Mouse (Mus musculus): Measurements from ENCODE around the gene Pigw. TPM values are rescaled to one million over a fixed set of nuclear protein-coding genes. Genes with fewer than 3 reads are reported as not detected.
A peak's percentile ranks its signal among the peaks of the same experiment; 100 is the strongest.
"Not testable (repeated sequence)": the region's sequence is repeated elsewhere in the genome, so short reads cannot be mapped to it uniquely, and the experiment has no call there.

The Pigw gene
- total and polyA plus RNA-seq, 2 experiments = 1.5 to 4.8 TPM

- no peak for TF ChIP-seq POLR2A (IDR thresholded peaks at IDR 0.05; ENCODE audit: extremely low read depth, insufficient read depth, low read length)
- no peak for TF ChIP-seq CTCF (IDR thresholded peaks at IDR 0.05; ENCODE audit: low read depth, low read length)
- H3K4me1 ChIP-seq (ENCODE audit: control insufficient read depth, insufficient read depth, low read length) = 0 out of 2 replicates have a peak, but pooled peaks cover 3% of the 10 kb centered on the region
- H3K27me3 ChIP-seq (ENCODE audit: control insufficient read depth, insufficient read depth, low read length) = no peaks in the 10 kb centered on the region
- peak overlapping the region; percentile 92 for H3K9ac ChIP-seq (ENCODE audit: low read depth, low read length)
- WGBS = 6% methylated on average over 7 of the region's 7 CpGs
- H3K4me3 ChIP-seq (ENCODE audit: insufficient read depth, low read depth, low read length) = peak overlapping the region; percentile 82
- DNase-seq (ENCODE audit: extremely low read depth, low read depth, low spot score) = no peak
- peak overlapping the region; percentile 80 for H3K27ac ChIP-seq (replicated peaks; ENCODE audit: insufficient read depth, low read depth, low read length)
- H3K79me2 ChIP-seq (ENCODE audit: control insufficient read depth, insufficient read depth, low read length) = peaks cover 5% of the 10 kb centered on the region; the same call in 1 of the 2 replicates
- peaks cover 5% of the 10 kb centered on the region; the same call in 1 of the 2 replicates for H3K36me3 ChIP-seq (ENCODE audit: control insufficient read depth, insufficient read depth, low read length)
Measured at GRCm38 (mm10) chr11:84879007-84879771, 896 bp downstream of the Pigw start.

- not testable (repeated sequence) for H3K4me3 ChIP-seq (ENCODE audit: insufficient read depth, low read depth, low read length); H3K27me3 ChIP-seq (ENCODE audit: control insufficient read depth, insufficient read depth, low read length); H3K27ac ChIP-seq (replicated peaks; ENCODE audit: insufficient read depth, low read depth, low read length); H3K9ac ChIP-seq (ENCODE audit: low read depth, low read length); H3K4me1 ChIP-seq (ENCODE audit: control insufficient read depth, insufficient read depth, low read length); H3K36me3 ChIP-seq (ENCODE audit: control insufficient read depth, insufficient read depth, low read length); DNase-seq (ENCODE audit: extremely low read depth, low read depth, low spot score); H3K79me2 ChIP-seq (ENCODE audit: control insufficient read depth, insufficient read depth, low read length)
- 57% methylated on average over 1 of the region's 1 CpGs for WGBS
Measured at GRCm38 (mm10) chr11:84876020-84876419, 4.1 kb downstream of the Pigw start.

GRCm38 (mm10) chr11:84873042-84873833 lies 6.8 kb downstream of the Pigw start:
- no peak for DNase-seq (ENCODE audit: extremely low read depth, low read depth, low spot score)
- Histone ChIP-seq H3K36me3 (ENCODE audit: control insufficient read depth, insufficient read depth, low read length) (peaks cover 5% of the 10 kb centered on the region; the same call in 1 of the 2 replicates), H3K9ac (ENCODE audit: low read depth, low read length) (no peak overlapping the region), H3K4me3 (ENCODE audit: insufficient read depth, low read depth, low read length) (no peak overlapping the region), H3K79me2 (ENCODE audit: control insufficient read depth, insufficient read depth, low read length) (peaks cover 7% of the 10 kb centered on the region; the same call in 1 of the 2 replicates), H3K4me1 (ENCODE audit: control insufficient read depth, insufficient read depth, low read length) (no peaks in the 10 kb centered on the region), H3K27ac (replicated peaks; ENCODE audit: insufficient read depth, low read depth, low read length) (no peak overlapping the region), H3K27me3 (ENCODE audit: control insufficient read depth, insufficient read depth, low read length) (no peaks in the 10 kb centered on the region)
- TF ChIP-seq CTCF (IDR thresholded peaks at IDR 0.05; ENCODE audit: low read depth, low read length) = no peak
- no peak for TF ChIP-seq POLR2A (IDR thresholded peaks at IDR 0.05; ENCODE audit: extremely low read depth, insufficient read depth, low read length)
- WGBS = 80% methylated on average over 1 of the region's 1 CpGs

GRCm38 (mm10) chr11:84871548-84872069 lies 8.5 kb downstream of the Pigw start:
- H3K4me1 ChIP-seq (ENCODE audit: control insufficient read depth, insufficient read depth, low read length) = peaks cover 6% of the 10 kb centered on the region; the same call in 1 of the 2 replicates
- peaks cover 5% of the 10 kb centered on the region; the same call in 1 of the 2 replicates for H3K79me2 ChIP-seq (ENCODE audit: control insufficient read depth, insufficient read depth, low read length)
- peak overlapping the region; percentile 83 for H3K4me3 ChIP-seq (ENCODE audit: insufficient read depth, low read depth, low read length)
- no peak for TF ChIP-seq CTCF (IDR thresholded peaks at IDR 0.05; ENCODE audit: low read depth, low read length)
- no peak for TF ChIP-seq POLR2A (IDR thresholded peaks at IDR 0.05; ENCODE audit: extremely low read depth, insufficient read depth, low read length)
- peak; percentile 58 for DNase-seq (ENCODE audit: extremely low read depth, low read depth, low spot score)
- H3K27ac ChIP-seq (replicated peaks; ENCODE audit: insufficient read depth, low read depth, low read length) = peak overlapping the region; percentile 92
- peak overlapping the region; percentile 89; the same call in 1 of the 2 replicates for H3K9ac ChIP-seq (ENCODE audit: low read depth, low read length)
- no peaks in the 10 kb centered on the region for H3K27me3 ChIP-seq (ENCODE audit: control insufficient read depth, insufficient read depth, low read length)
- H3K36me3 ChIP-seq (ENCODE audit: control insufficient read depth, insufficient read depth, low read length) = 0 out of 2 replicates have a peak, but pooled peaks cover 2% of the 10 kb centered on the region
- WGBS = 27% methylated on average over 4 of the region's 4 CpGs

- peaks cover 9% of the 10 kb centered on the region for H3K4me1 ChIP-seq (ENCODE audit: control insufficient read depth, insufficient read depth, low read length)
- H3K27ac ChIP-seq (replicated peaks; ENCODE audit: insufficient read depth, low read depth, low read length) = peak overlapping the region; percentile 92
- H3K27me3 ChIP-seq (ENCODE audit: control insufficient read depth, insufficient read depth, low read length) = no peaks in the 10 kb centered on the region
- DNase-seq (ENCODE audit: extremely low read depth, low read depth, low spot score) = peak; percentile 96
- 1% methylated on average over 10 of the region's 10 CpGs for WGBS
- TF ChIP-seq POLR2A (IDR thresholded peaks at IDR 0.05; ENCODE audit: extremely low read depth, insufficient read depth, low read length) = 0 out of 2 replicates have a peak, but pooled peaks have one; percentile 11
- TF ChIP-seq CTCF (IDR thresholded peaks at IDR 0.05; ENCODE audit: low read depth, low read length) = no peak
- peak overlapping the region; percentile 83 for H3K4me3 ChIP-seq (ENCODE audit: insufficient read depth, low read depth, low read length)
- peak overlapping the region; percentile 89 for H3K9ac ChIP-seq (ENCODE audit: low read depth, low read length)
- 0 out of 2 replicates have a peak, but pooled peaks cover 2% of the 10 kb centered on the region for H3K36me3 ChIP-seq (ENCODE audit: control insufficient read depth, insufficient read depth, low read length)
- peaks cover 7% of the 10 kb centered on the region; the same call in 1 of the 2 replicates for H3K79me2 ChIP-seq (ENCODE audit: control insufficient read depth, insufficient read depth, low read length)
Measured at GRCm38 (mm10) chr11:84871046-84871445, 9.0 kb downstream of the Pigw start.
